Mouse (Mus musculus) MEL (cell line): Measurements from ENCODE around the gene Pimreg. TPM values are rescaled to one million over a fixed set of nuclear protein-coding genes. Genes with fewer than 3 reads are reported as not detected.

ENCODE experiments used
- DNase-seq: peaks from one replicate; pipeline ENCODE4 v3.0.0; 2011; ENCODE audit warnings: low read depth, low spot score
- H3K27ac ChIP-seq: 2 replicates; pipeline ENCODE4 v1.5.1; 2012; ENCODE audit warnings: low read depth, mild to moderate bottlenecking, control low read depth, low read length, moderate library complexity; ENCODE audit not compliant: control insufficient read depth
- H3K27me3 ChIP-seq, 2 experiments: fragments of 150-350 bp in 1 of 2; sonication (generic) in 1 of 2; 2 replicates each; pipeline ENCODE4 v1.6.1; 2012; ENCODE audit warnings: low read length in 2 of 2, mild to moderate bottlenecking in 2 of 2, improper control_type of control experiment in 1 of 2, moderate library complexity in 1 of 2; ENCODE audit not compliant: insufficient read depth in 2 of 2, control insufficient read depth in 1 of 2
- H3K36me3 ChIP-seq, 2 experiments: 2 replicates each; pipeline ENCODE4 v1.6.1; 2012 to 2014; ENCODE audit warnings: low read length in 2 of 2, improper control_type of control experiment in 1 of 2, inconsistent platforms in 1 of 2, mild to moderate bottlenecking in 1 of 2; ENCODE audit not compliant: insufficient read depth in 2 of 2, control insufficient read depth in 1 of 2
- H3K4me1 ChIP-seq, 2 experiments: fragments of 150-350 bp in 1 of 2; sonication (generic) in 1 of 2; 2 replicates each; pipeline ENCODE4 v1.6.1; 2012; ENCODE audit warnings: low read length in 2 of 2, improper control_type of control experiment in 1 of 2, mild to moderate bottlenecking in 1 of 2; ENCODE audit not compliant: insufficient read depth in 2 of 2, control insufficient read depth in 1 of 2
- H3K4me3 ChIP-seq, 2 experiments: fragments of 150-350 bp in 1 of 2; sonication (generic) in 1 of 2; 2 replicates each; pipeline ENCODE4 v1.5.1; 2012; ENCODE audit warnings: low read depth in 2 of 2, low read length in 2 of 2, mild to moderate bottlenecking in 2 of 2, moderate library complexity in 2 of 2, control low read depth in 1 of 2, improper control_type of control experiment in 1 of 2; ENCODE audit not compliant: control insufficient read depth in 1 of 2, insufficient read depth in 1 of 2
- H3K79me2 ChIP-seq: 2 replicates; pipeline ENCODE4 v1.6.1; 2012; ENCODE audit warnings: mild to moderate bottlenecking, low read length, moderate library complexity; ENCODE audit not compliant: control insufficient read depth, poor library complexity, insufficient read depth
- H3K9ac ChIP-seq: 2 replicates; pipeline ENCODE4 v1.6.1; 2012; ENCODE audit warnings: low read depth, mild to moderate bottlenecking, control low read depth, low read length, moderate library complexity; ENCODE audit not compliant: control insufficient read depth, poor library complexity, severe bottlenecking
- H3K9me3 ChIP-seq: fragments of 150-350 bp; sonication (generic); replicated peaks from 2 replicates; pipeline ENCODE4 v1.6.1; 2012; ENCODE audit warnings: mild to moderate bottlenecking, low read length, improper control_type of control experiment, moderate library complexity; ENCODE audit not compliant: insufficient read depth
- BHLHE40 ChIP-seq: IDR thresholded peaks from 2 replicates; pipeline ENCODE4 v1.6.1; 2012; ENCODE audit warnings: low read depth, mild to moderate bottlenecking, inconsistent platforms, low read length, improper control_type of control experiment, borderline replicate concordance
- CHD1 ChIP-seq: IDR thresholded peaks from 2 replicates; pipeline ENCODE4 v1.6.1; 2012; ENCODE audit warnings: low read depth, mild to moderate bottlenecking, inconsistent platforms, low read length, improper control_type of control experiment
- CTCF ChIP-seq, 3 experiments: IDR thresholded peaks in 2 of 3; conservative IDR thresholded peaks in 1 of 3; 2 replicates each; pipeline ENCODE4 v1.5.1; 2011 to 2012; ENCODE audit warnings: low read length in 3 of 3, low read depth in 2 of 3, mild to moderate bottlenecking in 2 of 3, improper control_type of control experiment in 1 of 3, inconsistent platforms in 1 of 3, mixed read lengths in 1 of 3, moderate library complexity in 1 of 3; ENCODE audit not compliant: control insufficient read depth in 1 of 3, insufficient read depth in 1 of 3, poor library complexity in 1 of 3, severe bottlenecking in 1 of 3
- EP300 ChIP-seq, 2 experiments: IDR thresholded peaks; 2 replicates each; pipeline ENCODE4 v1.6.1; 2011; ENCODE audit warnings: improper control_type of control experiment in 2 of 2, low read length in 2 of 2, low read depth in 1 of 2, mild to moderate bottlenecking in 1 of 2
- GABPA ChIP-seq: IDR thresholded peaks from 2 replicates; pipeline ENCODE4 v1.6.1; 2012; ENCODE audit warnings: low read depth, mild to moderate bottlenecking, inconsistent platforms, low read length, improper control_type of control experiment, moderate library complexity
- JUND ChIP-seq: IDR thresholded peaks from 2 replicates; pipeline ENCODE4 v1.6.1; 2011; ENCODE audit warnings: low read depth, mild to moderate bottlenecking, improper control_type of control experiment, low read length
- MAFK ChIP-seq: IDR thresholded peaks from 2 replicates; pipeline ENCODE4 v1.6.1; 2011; ENCODE audit warnings: low read depth, mild to moderate bottlenecking, low read length, improper control_type of control experiment, borderline replicate concordance
- MAX ChIP-seq: IDR thresholded peaks from 2 replicates; pipeline ENCODE4 v1.6.1; 2011; ENCODE audit warnings: low read length, improper control_type of control experiment
- MXI1 ChIP-seq: IDR thresholded peaks from 2 replicates; pipeline ENCODE4 v1.6.1; 2011; ENCODE audit warnings: mild to moderate bottlenecking, low read depth, low read length, improper control_type of control experiment
- MYB ChIP-seq: IDR thresholded peaks from 2 replicates; pipeline ENCODE4 v1.6.1; 2011; ENCODE audit warnings: mild to moderate bottlenecking, low read depth, low read length, improper control_type of control experiment
- NELFE ChIP-seq: IDR thresholded peaks from 2 replicates; pipeline ENCODE4 v1.6.1; 2011; ENCODE audit warnings: low read depth, low read length, improper control_type of control experiment
- POLR2A ChIP-seq, 2 experiments: IDR thresholded peaks; 2 replicates each; pipeline ENCODE4 v1.6.1; 2011 to 2012; ENCODE audit warnings: low read length in 2 of 2, mild to moderate bottlenecking in 2 of 2, control low read depth in 1 of 2, improper control_type of control experiment in 1 of 2, low read depth in 1 of 2, moderate library complexity in 1 of 2; ENCODE audit not compliant: control insufficient read depth in 1 of 2, insufficient read depth in 1 of 2, poor library complexity in 1 of 2
- POLR2AphosphoS2 ChIP-seq: IDR thresholded peaks from 2 replicates; pipeline ENCODE4 v1.6.1; 2011; ENCODE audit warnings: low read length, improper control_type of control experiment
- POLR2AphosphoS5 ChIP-seq: IDR thresholded peaks from 2 replicates; pipeline ENCODE4 v1.6.1; 2012; ENCODE audit warnings: low read depth, borderline replicate concordance, mild to moderate bottlenecking, inconsistent platforms, low read length, moderate library complexity, mixed read lengths
- RAD21 ChIP-seq: IDR thresholded peaks from 2 replicates; pipeline ENCODE4 v1.6.1; 2011; ENCODE audit warnings: mild to moderate bottlenecking, low read depth, low read length, improper control_type of control experiment
- RCOR1 ChIP-seq: IDR thresholded peaks from 2 replicates; pipeline ENCODE4 v1.6.1; 2012; ENCODE audit warnings: low read depth, mild to moderate bottlenecking, inconsistent platforms, low read length, improper control_type of control experiment
- TAL1 ChIP-seq: IDR thresholded peaks from 2 replicates; pipeline ENCODE4 v1.6.1; 2012; ENCODE audit warnings: mild to moderate bottlenecking, inconsistent platforms, low read length, moderate library complexity, mixed read lengths
- TCF12 ChIP-seq: IDR thresholded peaks from 2 replicates; pipeline ENCODE4 v1.6.1; 2014; ENCODE audit warnings: low read depth, mild to moderate bottlenecking, inconsistent platforms, low read length, improper control_type of control experiment, moderate library complexity
- USF1 ChIP-seq: IDR thresholded peaks from 2 replicates; pipeline ENCODE4 v1.6.1; 2014; ENCODE audit warnings: low read depth, mild to moderate bottlenecking, inconsistent platforms, low read length, improper control_type of control experiment, moderate library complexity
- USF2 ChIP-seq, 2 experiments: IDR thresholded peaks; 2 replicates each; pipeline ENCODE4 v1.6.1; 2011 to 2012; ENCODE audit warnings: improper control_type of control experiment in 2 of 2, low read length in 2 of 2, borderline replicate concordance in 1 of 2, inconsistent platforms in 1 of 2, low read depth in 1 of 2, mild to moderate bottlenecking in 1 of 2; ENCODE audit not compliant: insufficient read depth in 1 of 2
- polyA plus RNA-seq, 2 experiments: library from polyadenylated mRNA; stranded (reverse) in 1 of 2; unstranded in 1 of 2; fragments of >175 nt in 1 of 2; fragments of >200 nt in 1 of 2; gene quantifications; 2 replicates each; pipeline versions ENCODE4 v1.2.1 to v1.2.4; 2012; ENCODE audit warnings: low replicate concordance in 2 of 2, low read depth in 1 of 2; ENCODE audit not compliant: insufficient read length in 2 of 2, insufficient read depth in 1 of 2, missing spikeins in 1 of 2
- total RNA-seq: library from RNA; depleted of rRNA; stranded (reverse); fragments of 300-350 nt; gene quantifications from 2 replicates; pipeline ENCODE4 v1.2.3, GENCODE M21; 2012

The Pimreg gene
- total and polyA plus RNA-seq, 3 experiments: 24.3 to 45.3 TPM; not detected in 1

DNA sequence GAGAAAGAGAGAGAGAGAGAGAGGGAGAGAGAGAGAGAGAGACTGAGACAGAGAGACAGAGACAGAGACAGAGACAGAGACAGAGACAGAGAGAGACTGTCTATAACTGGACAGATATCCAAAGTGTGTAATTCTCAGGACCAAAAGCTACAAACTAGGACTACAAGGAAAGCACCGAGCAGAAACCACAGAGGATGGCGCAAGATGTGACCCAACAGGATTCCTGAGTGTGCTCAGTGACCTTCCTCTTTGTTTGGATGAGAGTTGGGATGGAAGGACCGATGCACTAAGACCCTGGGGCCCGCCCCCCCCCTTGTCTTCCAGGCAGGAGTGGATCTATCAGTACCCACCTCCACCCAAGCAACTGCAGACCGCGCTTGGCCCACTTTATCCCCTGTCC is 36.3 kb upstream of the Pimreg start:
- H3K27me3 ChIP-seq: no peaks in the 10 kb centered on the region
- no peaks in the 10 kb centered on the region for H3K4me1 ChIP-seq
- H3K27ac ChIP-seq: no peak overlapping the region
- H3K36me3 ChIP-seq: no peaks in the 10 kb centered on the region
- no peaks in the 10 kb centered on the region for H3K9me3 ChIP-seq
- no peaks in the 10 kb centered on the region for H3K79me2 ChIP-seq
- no peak overlapping the region for H3K9ac ChIP-seq
- no peak overlapping the region for H3K4me3 ChIP-seq
- no peak for TF ChIP-seq POLR2AphosphoS2
- no peak for TF ChIP-seq JUND
- no peak for TF ChIP-seq RCOR1
- no peak for TF ChIP-seq MXI1
- TF ChIP-seq MAFK: no peak
- TF ChIP-seq POLR2A (IDR thresholded peaks at IDR 0.05; ENCODE audit: control insufficient read depth in 1 of 2, insufficient read depth in 1 of 2, low read depth in 1 of 2, low read length in 2 of 2, poor library complexity in 1 of 2): no peak
- no peak for DNase-seq

DNA sequence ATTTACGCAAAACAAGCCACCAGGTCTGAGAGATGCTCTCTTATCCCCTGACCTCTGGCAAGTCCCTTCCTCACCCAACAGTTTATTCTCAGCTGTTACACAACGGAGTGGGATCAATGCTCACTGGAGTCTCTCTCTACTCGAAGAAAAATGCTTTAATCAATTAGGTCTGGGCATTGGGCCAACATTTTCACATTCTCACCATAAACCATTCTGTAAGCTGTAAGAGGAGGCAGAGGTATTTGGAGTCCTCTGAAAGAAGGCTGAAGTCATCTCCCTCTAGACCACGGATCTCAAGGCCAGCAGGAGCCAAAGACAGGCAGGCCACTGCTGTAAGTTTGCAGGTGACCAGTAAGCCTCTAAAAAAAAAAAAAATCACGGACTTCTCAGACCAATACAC is 31.5 kb upstream of the Pimreg start:
- TF ChIP-seq CHD1 (no peak), POLR2AphosphoS5 (no peak), EP300 (IDR thresholded peaks at IDR 0.05; ENCODE audit: low read depth in 1 of 2, low read length in 2 of 2) (no peak), TAL1 (no peak), USF2 (IDR thresholded peaks at IDR 0.05; ENCODE audit: borderline replicate concordance in 1 of 2, insufficient read depth in 1 of 2, low read depth in 1 of 2, low read length in 2 of 2) (no peak), MYB (no peak), MXI1 (no peak), MAX (no peak), TCF12 (no peak), USF1 (no peak), GABPA (no peak), NELFE (no peak), RAD21 (no peak), BHLHE40 (no peak), JUND (no peak), POLR2AphosphoS2 (no peak), CTCF (IDR thresholded peaks at IDR 0.05 in 2 of 3, conservative IDR thresholded peaks at IDR 0.05 in 1 of 3; ENCODE audit: control insufficient read depth in 1 of 3, insufficient read depth in 1 of 3, low read depth in 2 of 3, low read length in 3 of 3, poor library complexity in 1 of 3, severe bottlenecking in 1 of 3) (no peak)
- Histone ChIP-seq H3K9ac (no peak overlapping the region), H3K27ac (no peak overlapping the region), H3K4me1 (no peaks in the 10 kb centered on the region), H3K9me3 (no peaks in the 10 kb centered on the region), H3K27me3 (0 out of 4 replicates have a peak, but pooled peaks cover 0 to 2% of the 10 kb centered on the region in 2 experiments), H3K4me3 (no peak overlapping the region), H3K79me2 (no peaks in the 10 kb centered on the region), H3K36me3 (no peaks in the 10 kb centered on the region)
- no peak for DNase-seq
